In the genomic region with DNA sequence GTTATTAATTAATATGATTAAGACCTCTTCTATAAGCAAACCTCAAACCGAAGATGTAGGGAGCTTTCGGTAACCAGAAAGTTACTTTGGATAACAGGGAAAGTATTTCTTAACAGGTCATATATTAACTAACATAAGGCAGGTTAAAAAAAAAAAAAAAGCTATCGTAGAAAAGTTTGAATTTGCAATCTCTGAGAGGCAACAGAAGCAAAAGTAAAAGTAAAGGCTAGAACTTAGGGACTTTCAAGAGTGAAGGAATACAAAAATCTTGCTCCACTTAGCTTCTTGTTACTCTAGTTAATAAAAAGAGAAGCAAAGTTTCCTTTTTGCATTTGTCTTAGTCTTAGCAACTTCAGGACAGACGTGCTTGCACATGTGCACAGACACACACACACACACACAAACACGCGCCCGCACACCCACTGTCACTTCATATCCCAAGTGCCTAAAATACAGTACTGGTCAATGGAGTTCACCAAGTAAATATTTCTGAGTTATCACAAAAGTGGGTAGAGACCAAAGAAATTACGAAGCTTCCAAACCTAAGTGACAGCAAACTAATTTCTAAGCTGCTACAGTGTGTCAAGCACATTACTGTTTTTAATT, we compare ENCODE assay signal across 8 mouse cellular contexts. TPM values are rescaled to one million over a fixed set of nuclear protein-coding genes. Genes with fewer than 3 reads are reported as not detected.
DNase-seq lines count a peak whose midpoint lies in the region; ATAC-seq and TF ChIP-seq lines count a peak whose summit lies in the region.

No protein-coding gene starts in this region.

- peak overlapping the region; percentile 91 for H3K27ac ChIP-seq in heart, embryonic 13.5 days (replicated peaks)
- peak overlapping the region; percentile 95 for H3K27ac ChIP-seq in hindbrain, embryonic 12.5 days
- peak overlapping the region; percentile 92 for H3K27ac ChIP-seq in liver, postnatal 0 days (ENCODE audit: low read depth)

- no peaks in the 10 kb centered on the region for H3K36me3 ChIP-seq in heart, embryonic 13.5 days
- no peaks in the 10 kb centered on the region for H3K36me3 ChIP-seq in hindbrain, embryonic 12.5 days
- no peaks in the 10 kb centered on the region for H3K36me3 ChIP-seq in liver, postnatal 0 days (replicated peaks; ENCODE audit: insufficient read depth, low read length)

- no peaks in the 10 kb centered on the region for H3K9me3 ChIP-seq in heart, embryonic 13.5 days
- no peaks in the 10 kb centered on the region for H3K9me3 ChIP-seq in hindbrain, embryonic 12.5 days (replicated peaks)
- H3K9me3 ChIP-seq in liver, postnatal 0 days (ENCODE audit: low read length) = no peaks in the 10 kb centered on the region

- CTCF ChIA-PET in Patski (lab: Charles Lee) = interaction anchor here (0.9 to 5.2 kb wide), 9 partner anchors 9 to 250 kb away, joined by 3 to 34 read pairs (median 3); a partner anchor contains a TSS

- H3K27me3 ChIP-seq in heart, embryonic 13.5 days (replicated peaks) = no peaks in the 10 kb centered on the region
- no peaks in the 10 kb centered on the region for H3K27me3 ChIP-seq in Patski
- no peaks in the 10 kb centered on the region for H3K27me3 ChIP-seq in hindbrain, embryonic 12.5 days
- no peaks in the 10 kb centered on the region for H3K27me3 ChIP-seq in liver, postnatal 0 days (ENCODE audit: insufficient read depth, low read length)

- 52% methylated on average over 8 of the region's 8 CpGs for WGBS in heart, embryonic 13.5 days
- 57% methylated on average over 8 of the region's 8 CpGs for WGBS in hindbrain, embryonic 12.5 days
- whole genome bisulfite sequencing in liver, postnatal 0 days (ENCODE audit: insufficient replicate concordance) = 21% methylated on average over 8 of the region's 8 CpGs

- intact Hi-C loops in heart, postnatal 25 days (cut with DNase I) = loop anchor here (1.0 kb wide), 1 partner anchor 31 kb away; no protein-coding TSS in a partner anchor
- intact Hi-C loops in left cerebral cortex, postnatal 14 days (cut with DNase I) = loop anchor here (5.0 kb wide), 1 partner anchor 34 kb away; no protein-coding TSS in a partner anchor

- in situ Hi-C loops in Patski (cut with MboI; ENCODE audit: low pct_unique_long_range_greater_than_20kb) = loop anchor here (10.0 kb wide), 1 partner anchor 159 kb away; no protein-coding TSS in a partner anchor

- H3K9ac ChIP-seq in heart, embryonic 13.5 days = peak overlapping the region; percentile 86
- H3K9ac ChIP-seq in hindbrain, embryonic 12.5 days = peak overlapping the region; percentile 82; the same call in 1 of the 2 replicates
- peak overlapping the region; percentile 77 for H3K9ac ChIP-seq in liver, postnatal 0 days (replicated peaks)

- no peak for TF ChIP-seq CTCF in Patski (IDR thresholded peaks at IDR 0.05)
- no peak for TF ChIP-seq CTCF in liver, postnatal 0 days (IDR thresholded peaks at IDR 0.05; ENCODE audit: low read depth)

- ATAC-seq in heart, embryonic 13.5 days (ENCODE audit: extremely low read depth, insufficient number of reproducible peaks, low FRiP score, low TSS enrichment) = no peak
- peak; percentile 11 for ATAC-seq in Patski
- ATAC-seq in hindbrain, embryonic 12.5 days (ENCODE audit: low FRiP score) = peak; percentile 36
- ATAC-seq in liver, postnatal 0 days = peak; percentile 18
- no peak for ATAC-seq in monocyte, adult 5-6 weeks (replicated peaks; ENCODE audit: insufficient number of reproducible peaks, low FRiP score, low TSS enrichment, poor library complexity, severe bottlenecking)

- TF ChIP-seq EP300 in liver, postnatal 0 days (IDR thresholded peaks at IDR 0.05; ENCODE audit: low read depth) = no peak

- H3K4me2 ChIP-seq in heart, embryonic 13.5 days = peak overlapping the region; percentile 80
- H3K4me2 ChIP-seq in hindbrain, embryonic 12.5 days (replicated peaks) = peak overlapping the region; percentile 56
- H3K4me2 ChIP-seq in liver, postnatal 0 days (ENCODE audit: low read depth, low read length) = peak overlapping the region; percentile 87

- POLR2A ChIA-PET in Patski (lab: Charles Lee) = interaction anchor here (0.7 to 2.3 kb wide), 5 partner anchors 9 to 127 kb away, joined by 3 to 11 read pairs (median 3); no protein-coding TSS in a partner anchor

- H3K4me3 ChIP-seq in heart, embryonic 13.5 days = peak overlapping the region; percentile 63
- H3K4me3 ChIP-seq in hindbrain, embryonic 12.5 days = peak overlapping the region; percentile 62
- H3K4me3 ChIP-seq in liver, postnatal 0 days (ENCODE audit: low read depth, low read length) = peak overlapping the region; percentile 66

- H3K4me1 ChIP-seq in heart, embryonic 13.5 days = peaks cover 19% of the 10 kb centered on the region; the same call in 1 of the 2 replicates
- peaks cover 12% of the 10 kb centered on the region; the same call in 1 of the 2 replicates for H3K4me1 ChIP-seq in hindbrain, embryonic 12.5 days
- H3K4me1 ChIP-seq in liver, postnatal 0 days (ENCODE audit: insufficient read depth) = peaks cover 6% of the 10 kb centered on the region; the same call in 1 of the 2 replicates

- no peak for DNase-seq in heart, postnatal 25 days (ENCODE audit: low spot score)
- DNase-seq in Patski (ENCODE audit: low read depth, low spot score) = no peak
- DNase-seq in liver, postnatal 0 days = no peak
- no peak for DNase-seq in cerebellum, postnatal 36 days
- DNase-seq in left cerebral cortex, postnatal 14 days (ENCODE audit: low spot score in 2 of 2) = no peak

RNA-seq across cellular contexts. Expression of a gene that starts 0.8 kb away (rescaled TPM):
- 9.3 and 9.4 TPM in 2 replicates for polyA plus RNA-seq in heart, embryonic 13.5 days (2015; fragmentation: Nextera tagmentation; extraction: Ambion mirVana)
- total RNA-seq in heart, postnatal 25 days (2021) = 1 to 10 TPM; 6.8 to 8.6 TPM
- polyA plus RNA-seq in Patski (2021) = 8.0 TPM
- 6.4 and 7.9 TPM in 2 replicates for polyA plus RNA-seq in hindbrain, embryonic 12.5 days (2016; fragmentation: Nextera tagmentation; extraction: Ambion mirVana)
- polyA plus RNA-seq in liver, postnatal 0 days (2015; fragmentation: Nextera tagmentation; extraction: Ambion mirVana) = 4.1 and 4.4 TPM in 2 replicates
- total RNA-seq in left cerebral cortex, postnatal 14 days (2021) = 1 to 10 TPM; 5.0 to 6.3 TPM
- 5.6 to 15.4 TPM (median 15.0 TPM) in 3 replicates for total RNA-seq in monocyte, adult 5-6 weeks (2017)

RNA-seq across cellular contexts. Expression of a gene that starts 30.1 kb away (rescaled TPM):
- polyA plus RNA-seq in heart, embryonic 13.5 days (2015; fragmentation: Nextera tagmentation; extraction: Ambion mirVana) = 968 and 987 TPM in 2 replicates
- total RNA-seq in heart, postnatal 25 days (2021) = 100 to 1,000 TPM; 334 to 431 TPM
- 2,775 TPM for polyA plus RNA-seq in Patski (2021)
- polyA plus RNA-seq in hindbrain, embryonic 12.5 days (2016; fragmentation: Nextera tagmentation; extraction: Ambion mirVana) = 1,011 and 1,056 TPM in 2 replicates
- polyA plus RNA-seq in liver, postnatal 0 days (2015; fragmentation: Nextera tagmentation; extraction: Ambion mirVana) = 97.4 and 105 TPM in 2 replicates
- 10 to 100 TPM; 82.1 to 84.0 TPM for total RNA-seq in left cerebral cortex, postnatal 14 days (2021)
- total RNA-seq in monocyte, adult 5-6 weeks (2017) = 1,067 to 1,239 TPM (median 1,097 TPM) in 3 replicates

RNA-seq across cellular contexts. Expression of a gene that starts 52.0 kb away (rescaled TPM):
- 0.31 and 0.36 TPM in 2 replicates for polyA plus RNA-seq in heart, embryonic 13.5 days (2015; fragmentation: Nextera tagmentation; extraction: Ambion mirVana)
- total RNA-seq in heart, postnatal 25 days (2021) = 1 to 10 TPM in 1 of 2 experiments, under 1 TPM in 1; 0.94 to 1.2 TPM
- 1.1 TPM for polyA plus RNA-seq in Patski (2021)
- 0.29 and 0.32 TPM in 2 replicates for polyA plus RNA-seq in hindbrain, embryonic 12.5 days (2016; fragmentation: Nextera tagmentation; extraction: Ambion mirVana)
- not detected in 2 replicates for polyA plus RNA-seq in liver, postnatal 0 days (2015; fragmentation: Nextera tagmentation; extraction: Ambion mirVana)
- under 1 TPM; 0.36 to 0.48 TPM for total RNA-seq in left cerebral cortex, postnatal 14 days (2021)
- total RNA-seq in monocyte, adult 5-6 weeks (2017) = not detected in 3 replicates

Comparison
In these comparisons a context has a peak if more than half of its experiments do, and no peak if none do; other contexts are left out.
1. ATAC-seq: peak in Patski (single experiment), hindbrain, embryonic 12.5 days (single experiment) and liver, postnatal 0 days (single experiment); none in heart, embryonic 13.5 days (single experiment) and monocyte, adult 5-6 weeks (single experiment).
2. Peak in every context shown above with its lines, with median percentiles within 50 percentile points of each other: H3K27ac ChIP-seq, H3K4me2 ChIP-seq, H3K4me3 ChIP-seq and H3K9ac ChIP-seq.